ENCODE assay signal across 9 mouse cellular contexts in the genomic region with DNA sequence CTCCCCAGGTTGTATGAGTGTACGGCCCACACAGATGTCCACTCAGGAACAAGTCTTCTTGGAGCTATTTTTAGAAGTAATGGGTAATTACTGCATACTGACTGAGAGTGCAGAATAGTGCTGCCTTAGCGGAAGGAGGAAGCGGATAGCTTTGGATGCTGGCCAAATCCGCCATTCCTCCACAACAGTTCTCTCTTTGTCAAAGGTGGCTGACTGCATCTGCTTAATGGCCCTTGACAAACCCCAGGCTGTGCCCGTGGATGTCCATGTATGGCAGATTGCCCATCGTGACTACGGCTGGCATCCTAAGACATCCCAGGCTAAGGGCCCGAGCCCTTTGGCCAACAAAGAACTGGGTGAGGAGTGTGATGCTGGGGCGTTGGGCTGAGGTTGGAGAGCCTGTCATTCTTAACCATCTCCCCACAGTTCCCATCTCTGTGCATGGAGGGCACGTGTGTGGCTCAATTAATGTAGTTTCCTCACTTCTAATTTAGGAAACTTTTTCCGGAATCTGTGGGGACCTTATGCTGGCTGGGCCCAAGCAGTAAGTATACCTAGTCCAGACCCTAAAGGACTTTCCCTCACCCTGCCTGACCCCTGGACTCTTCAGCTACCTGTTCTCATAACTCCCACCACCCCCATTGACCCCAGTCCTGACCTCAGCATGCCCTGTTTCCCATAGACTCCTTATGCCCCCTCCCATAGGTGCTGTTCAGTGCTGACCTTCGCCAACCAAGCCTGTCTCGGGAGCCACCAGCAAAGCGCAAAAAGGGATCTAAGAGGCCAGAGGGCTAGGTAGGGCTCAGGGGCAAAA. TPM values are rescaled to one million over a fixed set of nuclear protein-coding genes. Genes with fewer than 3 reads are reported as not detected.
DNase-seq lines count a peak whose midpoint lies in the region; ATAC-seq and TF ChIP-seq lines count a peak whose summit lies in the region.
"Had no signal": no experiment of that assay in that cellular context is flagged by ENCODE, and none has a peak within 500 bp of the region (broad histone marks: within the 10 kb centered on the region; RNA-seq: fewer than 3 reads in every experiment).

No protein-coding gene starts in this region.

- H3K27ac ChIP-seq in hindbrain, embryonic 11.5 days (ENCODE audit: low read depth, low read length): no peak overlapping the region
- H3K27ac ChIP-seq in hindbrain, embryonic 10.5 days: no peak overlapping the region
- H3K27ac ChIP-seq in layer of hippocampus, adult 2 months: peak overlapping the region; percentile 55; the same call in 1 of the 2 replicates
- H3K27ac ChIP-seq in midbrain, embryonic 13.5 days: peak overlapping the region; percentile 39; the same call in 1 of the 2 replicates

- H3K4me2 ChIP-seq in hindbrain, embryonic 11.5 days (replicated peaks; ENCODE audit: low read depth, low read length): no peak overlapping the region
- no peak overlapping the region for H3K4me2 ChIP-seq in midbrain, embryonic 13.5 days (replicated peaks)

- ATAC-seq in hindbrain, embryonic 11.5 days (ENCODE audit: low FRiP score): peak; percentile 22; the same call in 1 of the 2 replicates
- peak; percentile 56 for ATAC-seq in midbrain, embryonic 13.5 days

- no peaks in the 10 kb centered on the region for H3K27me3 ChIP-seq in hindbrain, embryonic 11.5 days (ENCODE audit: control insufficient read depth, insufficient read depth, low read length)
- no peaks in the 10 kb centered on the region for H3K27me3 ChIP-seq in hindbrain, embryonic 10.5 days (ENCODE audit: insufficient read depth, poor library complexity, severe bottlenecking)
- no peaks in the 10 kb centered on the region for H3K27me3 ChIP-seq in midbrain, embryonic 13.5 days

- intact Hi-C loops in heart, postnatal 36 days (cut with DNase I): loop anchor here (5.0 kb wide), 1 partner anchor 134 kb away; no protein-coding TSS in a partner anchor

- H3K36me3 ChIP-seq in hindbrain, embryonic 11.5 days (ENCODE audit: control insufficient read depth, insufficient read depth, low read length): 0 out of 2 replicates have a peak, but pooled peaks cover 3% of the 10 kb centered on the region
- peaks cover 85% of the 10 kb centered on the region for H3K36me3 ChIP-seq in hindbrain, embryonic 10.5 days
- H3K36me3 ChIP-seq in midbrain, embryonic 13.5 days: peaks cover 63% of the 10 kb centered on the region

- no peak overlapping the region for H3K4me3 ChIP-seq in hindbrain, embryonic 11.5 days (ENCODE audit: low read depth, low read length)
- H3K4me3 ChIP-seq in hindbrain, embryonic 10.5 days: no peak overlapping the region
- H3K4me3 ChIP-seq in layer of hippocampus, adult 2 months: no peak overlapping the region
- no peak overlapping the region for H3K4me3 ChIP-seq in midbrain, embryonic 13.5 days (replicated peaks)

- no peaks in the 10 kb centered on the region for H3K9me3 ChIP-seq in hindbrain, embryonic 11.5 days (ENCODE audit: control insufficient read depth, low read length)
- H3K9me3 ChIP-seq in hindbrain, embryonic 10.5 days: no peaks in the 10 kb centered on the region
- no peaks in the 10 kb centered on the region for H3K9me3 ChIP-seq in midbrain, embryonic 13.5 days
- H3K9me3 ChIP-seq: G1E had no signal

- 87% methylated on average over 14 of the region's 14 CpGs for WGBS in hindbrain, embryonic 11.5 days
- WGBS in hindbrain, embryonic 10.5 days: 93% methylated on average over 14 of the region's 14 CpGs
- WGBS in midbrain, embryonic 13.5 days: 76% methylated on average over 14 of the region's 14 CpGs

- no peak overlapping the region for H3K9ac ChIP-seq in hindbrain, embryonic 11.5 days (ENCODE audit: low read depth, low read length)
- H3K9ac ChIP-seq in midbrain, embryonic 13.5 days (replicated peaks): no peak overlapping the region

- DNase-seq in hindbrain, embryonic 11.5 days (ENCODE audit: low spot score): no peak
- no peak for DNase-seq in hindbrain, embryonic 10.5 days (ENCODE audit: low spot score)
- DNase-seq in cerebellum, postnatal 36 days: peak; percentile 29 to 38
- DNase-seq in heart, postnatal 36 days: peak; percentile 54 to 55
- DNase-seq in layer of hippocampus, adult 2 months (ENCODE audit: low spot score in 2 of 2): peak; percentile 45 to 65
- DNase-seq in embryo, embryonic 10.5 days (ENCODE audit: low spot score): no peak
- no peak for DNase-seq in thymus, postnatal 10 days (ENCODE audit: low spot score in 2 of 2)

- TF ChIP-seq CTCF in layer of hippocampus, adult 2 months (conservative IDR thresholded peaks at IDR 0.05): no peak

- H3K4me1 ChIP-seq in hindbrain, embryonic 11.5 days (replicated peaks; ENCODE audit: control insufficient read depth, insufficient read depth, low read length): no peaks in the 10 kb centered on the region
- no peaks in the 10 kb centered on the region for H3K4me1 ChIP-seq in hindbrain, embryonic 10.5 days (replicated peaks)
- 0 out of 2 replicates have a peak, but pooled peaks cover 4% of the 10 kb centered on the region for H3K4me1 ChIP-seq in midbrain, embryonic 13.5 days (replicated peaks)

RNA-seq across cellular contexts. Expression of a gene that starts 6.6 kb away (rescaled TPM):
- polyA plus RNA-seq in hindbrain, embryonic 11.5 days (2014; fragmentation: Nextera tagmentation; extraction: Ambion mirVana): 10.5 and 10.6 TPM in 2 replicates
- polyA plus RNA-seq in hindbrain, embryonic 10.5 days (2016; fragmentation: Nextera tagmentation; extraction: Ambion mirVana): 15.7 and 16.1 TPM in 2 replicates
- total RNA-seq in heart, postnatal 36 days (2021): 1 to 10 TPM; 4.7 to 7.4 TPM
- 10 to 100 TPM in 1 of 2 experiments, 1 to 10 TPM in 1; 9.1 to 10.6 TPM for total RNA-seq in layer of hippocampus, adult 2 months (2021)
- polyA plus RNA-seq in midbrain, embryonic 13.5 days (2015; fragmentation: Nextera tagmentation; extraction: Ambion mirVana): 9.5 and 9.9 TPM in 2 replicates

RNA-seq across cellular contexts. Expression of a gene that starts 10.4 kb away (rescaled TPM):
- 56.3 and 57.7 TPM in 2 replicates for polyA plus RNA-seq in hindbrain, embryonic 11.5 days (2014; fragmentation: Nextera tagmentation; extraction: Ambion mirVana)
- polyA plus RNA-seq in hindbrain, embryonic 10.5 days (2016; fragmentation: Nextera tagmentation; extraction: Ambion mirVana): 42.3 and 58.0 TPM in 2 replicates
- total RNA-seq in heart, postnatal 36 days (2021): 10 to 100 TPM; 65.3 to 78.4 TPM
- 10 to 100 TPM; 45.4 to 52.0 TPM for total RNA-seq in layer of hippocampus, adult 2 months (2021)
- 79.4 and 81.4 TPM in 2 replicates for polyA plus RNA-seq in midbrain, embryonic 13.5 days (2015; fragmentation: Nextera tagmentation; extraction: Ambion mirVana)

RNA-seq across cellular contexts. Expression of a gene that starts 26.4 kb away (rescaled TPM):
- 19.4 and 22.0 TPM in 2 replicates for polyA plus RNA-seq in hindbrain, embryonic 11.5 days (2014; fragmentation: Nextera tagmentation; extraction: Ambion mirVana)
- polyA plus RNA-seq in hindbrain, embryonic 10.5 days (2016; fragmentation: Nextera tagmentation; extraction: Ambion mirVana): 25.4 and 26.9 TPM in 2 replicates
- total RNA-seq in heart, postnatal 36 days (2021): 10 to 100 TPM; 14.0 to 16.7 TPM
- 10 to 100 TPM; 41.0 to 43.8 TPM for total RNA-seq in layer of hippocampus, adult 2 months (2021)
- 19.4 and 21.4 TPM in 2 replicates for polyA plus RNA-seq in midbrain, embryonic 13.5 days (2015; fragmentation: Nextera tagmentation; extraction: Ambion mirVana)

RNA-seq across cellular contexts. Expression of a gene that starts 44.3 kb away (rescaled TPM):
- polyA plus RNA-seq in hindbrain, embryonic 11.5 days (2014; fragmentation: Nextera tagmentation; extraction: Ambion mirVana): 56.3 and 60.2 TPM in 2 replicates
- 63.1 and 63.9 TPM in 2 replicates for polyA plus RNA-seq in hindbrain, embryonic 10.5 days (2016; fragmentation: Nextera tagmentation; extraction: Ambion mirVana)
- total RNA-seq in heart, postnatal 36 days (2021): 10 to 100 TPM; 23.6 to 24.4 TPM
- 10 to 100 TPM; 50.5 to 53.5 TPM for total RNA-seq in layer of hippocampus, adult 2 months (2021)
- 64.5 and 74.7 TPM in 2 replicates for polyA plus RNA-seq in midbrain, embryonic 13.5 days (2015; fragmentation: Nextera tagmentation; extraction: Ambion mirVana)

RNA-seq across cellular contexts. Expression of a gene that starts 44.6 kb away (rescaled TPM):
- polyA plus RNA-seq in hindbrain, embryonic 11.5 days (2014; fragmentation: Nextera tagmentation; extraction: Ambion mirVana): 208 and 210 TPM in 2 replicates
- 393 and 423 TPM in 2 replicates for polyA plus RNA-seq in hindbrain, embryonic 10.5 days (2016; fragmentation: Nextera tagmentation; extraction: Ambion mirVana)
- total RNA-seq in heart, postnatal 36 days (2021): 10 to 100 TPM; 69.5 to 73.0 TPM
- 100 to 1,000 TPM; 308 to 330 TPM for total RNA-seq in layer of hippocampus, adult 2 months (2021)
- 393 and 407 TPM in 2 replicates for polyA plus RNA-seq in midbrain, embryonic 13.5 days (2015; fragmentation: Nextera tagmentation; extraction: Ambion mirVana)

Comparison
In these comparisons a context has a peak if more than half of its experiments do, and no peak if none do; other contexts are left out.
1. DNase-seq: peak in cerebellum, postnatal 36 days (2 of 2), heart, postnatal 36 days (2 of 2) and layer of hippocampus, adult 2 months (2 of 2); none in hindbrain, embryonic 11.5 days (single experiment), hindbrain, embryonic 10.5 days (single experiment), embryo, embryonic 10.5 days (single experiment) and thymus, postnatal 10 days (0 of 2).
2. H3K27ac ChIP-seq: peak in layer of hippocampus, adult 2 months (single experiment) and midbrain, embryonic 13.5 days (single experiment); none in hindbrain, embryonic 11.5 days (single experiment) and hindbrain, embryonic 10.5 days (single experiment).